Mouse (Mus musculus) liver, embryonic 11.5 days (tissue): ENCODE results near the gene St6galnac3. TPM values are rescaled to one million over a fixed set of nuclear protein-coding genes. Genes with fewer than 3 reads are reported as not detected.
A peak's percentile ranks its signal among the peaks of the same experiment; 100 is the strongest.

ENCODE experiments used
- ATAC-seq: fragments of 200-750 bp; cut with Nextera tagmentation; replicated peaks from 2 replicates; pipeline ENCODE4 v1.8.0; 2017; ENCODE audit warnings: moderate number of reproducible peaks, mild to moderate bottlenecking, moderate TSS enrichment, moderate library complexity; ENCODE audit not compliant: low FRiP score
- DNase-seq: peaks from one replicate; pipeline ENCODE4 v3.0.0-alpha.2; 2017; ENCODE audit warnings: low spot score
- H3K27ac ChIP-seq: fragments of 300-500 bp; sonication (generic); 2 replicates; pipeline ENCODE4 v1.5.1; 2014; ENCODE audit warnings: mild to moderate bottlenecking, low read depth, low read length, control low read depth
- H3K27me3 ChIP-seq: fragments of 300-500 bp; sonication (generic); replicated peaks from 2 replicates; pipeline ENCODE4 v1.6.1; 2014; ENCODE audit warnings: low read length, mixed read lengths; ENCODE audit not compliant: control insufficient read depth, insufficient read depth
- H3K36me3 ChIP-seq: fragments of 300-500 bp; sonication (generic); 2 replicates; pipeline ENCODE4 v1.6.1; 2014; ENCODE audit warnings: mild to moderate bottlenecking, low read length, moderate library complexity, mixed read lengths; ENCODE audit not compliant: control insufficient read depth, insufficient read depth
- H3K4me1 ChIP-seq: fragments of 300-500 bp; sonication (generic); replicated peaks from 2 replicates; pipeline ENCODE4 v1.6.1; 2014; ENCODE audit warnings: low read length, mixed read lengths; ENCODE audit not compliant: control insufficient read depth, insufficient read depth
- H3K4me2 ChIP-seq: fragments of 300-500 bp; sonication (generic); 2 replicates; pipeline ENCODE4 v1.6.1; 2014; ENCODE audit warnings: mild to moderate bottlenecking, control low read depth, moderate library complexity
- H3K4me3 ChIP-seq: fragments of 300-500 bp; sonication (generic); 2 replicates; pipeline ENCODE4 v1.5.1; 2014; ENCODE audit warnings: low read depth, low read length, control low read depth
- H3K9ac ChIP-seq: fragments of 300-500 bp; sonication (generic); 2 replicates; pipeline ENCODE4 v1.6.1; 2014; ENCODE audit warnings: low read depth, low read length, control low read depth
- H3K9me3 ChIP-seq: fragments of 300-500 bp; sonication (generic); 2 replicates; pipeline ENCODE4 v1.6.1; 2016; ENCODE audit warnings: low read length, inconsistent platforms, mixed read lengths; ENCODE audit not compliant: control insufficient read depth
- WGBS: fragments of 180-500 bp; shearing (Covaris S2); extraction: QIAGEN DNeasy Blood & Tissue Kit; methylation state at CpG from one replicate; pipeline ENCODE4 v1.1.7; 2014; 5-methylcytosine and 5-hydroxymethylcytosine counted together
- polyA plus RNA-seq: library from polyadenylated mRNA; unstranded; fragments of >200 nt; fragmentation: Nextera tagmentation; extraction: Ambion mirVana; gene quantifications from 2 replicates; pipeline ENCODE4 v1.2.1, GENCODE M21; 2014

The St6galnac3 gene
- polyA plus RNA-seq, 1 experiment from 2014 or later = 27.2 TPM

DNA sequence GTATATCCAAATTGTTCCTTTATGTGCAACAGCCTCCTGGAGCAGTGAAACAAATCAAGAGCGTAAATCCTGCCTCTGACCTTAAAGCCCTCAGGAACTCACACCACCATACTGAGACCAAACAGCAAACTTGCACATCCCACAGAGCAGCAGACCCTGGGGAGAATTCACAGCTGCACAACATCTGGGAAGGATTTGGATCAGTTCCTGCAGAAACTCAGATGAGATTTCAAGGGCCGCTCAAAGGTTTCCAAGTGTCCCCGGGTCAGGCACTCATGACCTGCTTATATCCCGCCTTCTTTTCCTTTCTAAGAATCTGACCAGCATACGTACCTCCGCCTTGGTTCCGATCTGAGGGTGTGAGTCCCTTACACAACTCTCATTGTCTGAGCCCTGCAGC lies 9.3 kb downstream of the St6galnac3 start:
- WGBS = 80% methylated on average over 7 of the region's 7 CpGs
- H3K9me3 ChIP-seq = peaks cover 5% of the 10 kb centered on the region; the same call in 1 of the 2 replicates
- DNase-seq (no peak), ATAC-seq (no peak)
- H3K4me3 ChIP-seq = no peak overlapping the region
- H3K4me2 ChIP-seq = no peak overlapping the region
- H3K27me3 ChIP-seq = no peaks in the 10 kb centered on the region
- peaks cover 2% of the 10 kb centered on the region for H3K36me3 ChIP-seq
- H3K9ac ChIP-seq = no peak overlapping the region; the same call in 1 of the 2 replicates
- H3K27ac ChIP-seq = no peak overlapping the region
- H3K4me1 ChIP-seq = peaks cover 48% of the 10 kb centered on the region

DNA sequence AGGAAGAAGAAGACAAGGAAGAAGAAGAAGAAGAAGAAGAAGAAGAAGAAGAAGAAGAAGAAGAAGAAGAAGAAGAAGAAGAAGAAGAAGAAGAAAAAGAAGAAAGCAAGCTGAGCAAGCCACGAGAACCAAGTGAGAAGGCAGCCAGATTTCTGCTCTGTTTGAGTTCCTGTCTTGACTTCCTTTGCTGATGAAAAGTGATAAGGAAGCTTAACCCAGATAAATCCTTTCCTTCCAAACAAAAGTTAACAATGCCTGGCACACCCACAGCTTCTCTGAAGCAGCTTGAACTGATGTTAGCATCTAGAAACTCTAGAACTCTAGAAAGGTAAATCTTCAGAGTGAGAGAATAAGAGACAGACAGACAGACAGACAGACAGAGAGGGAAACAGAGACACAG lies 14.4 kb downstream of the St6galnac3 start:
- DNase-seq (no peak), ATAC-seq (no peak)
- H3K4me1 ChIP-seq = peaks cover 5% of the 10 kb centered on the region
- H3K27me3 ChIP-seq = no peaks in the 10 kb centered on the region
- H3K9me3 ChIP-seq = peaks cover 5% of the 10 kb centered on the region; the same call in 1 of the 2 replicates
- H3K4me3 ChIP-seq = no peak overlapping the region
- H3K4me2 ChIP-seq = no peak overlapping the region
- no peak overlapping the region for H3K9ac ChIP-seq
- H3K27ac ChIP-seq = no peak overlapping the region
- WGBS = 24% methylated on average over 1 of the region's 1 CpGs
- peaks cover 2% of the 10 kb centered on the region for H3K36me3 ChIP-seq

DNA sequence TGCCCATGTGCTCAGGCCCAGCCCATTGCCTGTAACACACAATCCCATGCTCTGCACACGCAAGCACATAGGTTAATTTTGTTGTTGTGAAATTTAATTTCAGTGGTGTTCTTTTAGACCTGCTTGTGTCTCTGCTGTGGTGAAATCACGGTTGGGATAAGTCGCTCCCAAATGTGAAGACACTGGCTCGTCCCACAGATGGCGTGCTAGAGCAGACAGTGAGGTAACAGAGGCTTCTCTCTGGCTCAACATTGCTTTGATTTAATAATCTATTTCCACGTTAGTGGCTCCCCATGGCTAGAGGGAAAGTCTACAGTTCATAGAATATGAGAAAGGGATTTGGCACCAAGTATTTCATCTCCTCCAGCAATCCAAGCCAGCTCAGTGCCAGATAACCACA lies 17.3 kb downstream of the St6galnac3 start:
- Histone ChIP-seq H3K4me3 (no peak overlapping the region), H3K4me2 (no peak overlapping the region), H3K9me3 (no peaks in the 10 kb centered on the region), H3K9ac (no peak overlapping the region), H3K4me1 (peaks cover 3% of the 10 kb centered on the region; the same call in 1 of the 2 replicates), H3K27ac (no peak overlapping the region), H3K36me3 (no peaks in the 10 kb centered on the region), H3K27me3 (no peaks in the 10 kb centered on the region)
- no peak for ATAC-seq
- no peak for DNase-seq
- WGBS = 69% methylated on average over 6 of the region's 6 CpGs

DNA sequence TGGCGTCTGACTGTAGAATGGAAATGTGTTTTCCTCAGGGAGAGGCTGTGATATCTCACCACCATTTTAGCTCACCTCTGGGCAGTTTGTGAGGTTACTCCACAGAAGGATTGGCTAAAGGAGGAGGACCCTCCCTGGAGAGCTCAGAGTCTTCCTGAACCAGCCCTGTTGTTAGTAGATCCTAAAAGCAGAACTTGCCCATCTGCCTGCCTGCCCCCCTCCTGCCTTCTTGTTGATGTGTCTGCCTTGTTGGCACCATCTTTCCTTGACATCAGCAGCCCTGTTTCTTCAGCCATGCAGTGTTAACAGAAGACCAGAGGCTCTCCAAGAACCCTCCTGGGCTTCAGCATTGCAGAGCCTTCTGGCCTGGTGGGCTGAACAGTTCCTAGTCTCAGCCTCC lies 18.1 kb downstream of the St6galnac3 start:
- Histone ChIP-seq H3K27ac (no peak overlapping the region), H3K4me2 (no peak overlapping the region), H3K36me3 (no peaks in the 10 kb centered on the region), H3K9me3 (no peaks in the 10 kb centered on the region), H3K4me1 (peaks cover 8% of the 10 kb centered on the region), H3K9ac (no peak overlapping the region), H3K27me3 (no peaks in the 10 kb centered on the region), H3K4me3 (no peak overlapping the region)
- DNase-seq = no peak
- no peak for ATAC-seq
- 72% methylated on average over 1 of the region's 1 CpGs for WGBS

DNA sequence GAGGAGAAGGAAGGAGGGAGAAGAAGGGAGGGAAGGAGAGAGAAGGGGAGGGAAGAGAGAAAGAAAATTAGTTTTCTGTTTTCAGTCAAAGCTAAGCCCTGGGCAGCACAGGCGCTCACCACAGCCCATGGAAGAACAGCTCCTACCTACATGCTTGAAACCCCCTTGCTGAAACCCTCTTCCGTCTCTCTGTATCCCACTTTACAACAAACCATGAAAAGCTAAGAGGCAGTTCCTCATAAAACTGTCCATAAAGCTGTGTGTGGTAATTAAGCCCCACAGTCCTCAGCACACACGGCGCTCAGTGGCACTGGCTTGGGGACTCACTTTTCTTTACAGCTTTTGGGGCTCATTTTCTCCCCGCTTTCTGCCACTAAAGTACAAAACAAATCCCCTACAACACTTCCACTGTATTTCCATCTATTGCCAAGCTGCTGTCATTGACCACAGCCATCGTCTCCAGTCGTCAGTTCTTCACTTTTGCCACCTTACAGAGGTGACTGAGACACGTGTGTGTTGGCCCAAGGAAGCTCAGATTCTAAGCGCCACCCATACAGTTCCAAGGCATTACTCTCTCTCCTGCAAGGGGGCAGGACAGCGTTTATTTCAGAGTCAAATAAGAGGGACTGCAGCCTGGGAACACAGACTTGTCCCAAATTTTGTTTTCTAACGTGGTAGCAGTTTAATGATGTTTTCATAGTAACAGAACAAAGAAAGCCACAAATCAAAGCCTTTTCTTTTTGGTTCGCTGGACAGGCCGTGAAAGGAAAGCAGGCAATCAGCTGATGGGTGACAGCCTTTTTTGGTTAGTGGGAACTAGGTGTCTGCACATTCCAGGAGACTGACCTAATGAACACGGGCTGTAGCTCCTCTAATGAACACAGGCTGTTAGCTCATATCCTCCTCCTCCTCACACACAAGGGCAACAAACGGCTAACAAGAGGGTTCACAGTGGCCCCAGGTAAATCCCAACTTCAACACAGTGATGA lies 22.9 kb downstream of the St6galnac3 start:
- no peak for ATAC-seq
- H3K9me3 ChIP-seq = no peaks in the 10 kb centered on the region
- WGBS = 71% methylated on average over 15 of the region's 15 CpGs
- no peak overlapping the region for H3K27ac ChIP-seq
- no peaks in the 10 kb centered on the region for H3K36me3 ChIP-seq
- H3K4me2 ChIP-seq = no peak overlapping the region
- no peak for DNase-seq
- H3K27me3 ChIP-seq = no peaks in the 10 kb centered on the region
- no peak overlapping the region for H3K4me3 ChIP-seq
- H3K9ac ChIP-seq = no peak overlapping the region
- H3K4me1 ChIP-seq = peaks cover 18% of the 10 kb centered on the region

DNA sequence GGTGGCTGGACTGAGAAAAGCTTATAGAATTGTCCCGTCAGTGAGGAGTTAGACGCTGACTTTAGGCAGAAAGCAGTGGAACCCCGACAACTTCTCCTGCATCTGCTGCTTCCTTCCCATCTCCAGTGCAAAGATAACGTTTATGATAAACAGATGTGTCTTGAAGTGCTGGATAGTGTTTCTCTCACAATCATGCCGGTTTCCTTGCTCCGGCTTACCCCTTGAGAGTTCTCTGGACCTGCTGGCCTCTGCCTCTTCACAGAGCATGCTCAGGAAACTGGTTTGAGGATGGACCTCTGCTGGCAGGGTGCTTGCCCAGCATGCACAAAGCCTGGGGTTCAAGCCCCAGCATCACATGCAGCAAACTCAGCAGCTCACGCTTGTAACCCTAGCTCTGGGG lies 23.8 kb downstream of the St6galnac3 start:
- H3K36me3 ChIP-seq = no peaks in the 10 kb centered on the region
- H3K9ac ChIP-seq = no peak overlapping the region
- WGBS = 52% methylated on average over 7 of the region's 7 CpGs
- H3K4me1 ChIP-seq = peaks cover 18% of the 10 kb centered on the region
- H3K4me3 ChIP-seq = no peak overlapping the region
- no peak overlapping the region for H3K4me2 ChIP-seq
- ATAC-seq (peak; percentile 68), DNase-seq (no peak)
- H3K27me3 ChIP-seq = no peaks in the 10 kb centered on the region
- H3K27ac ChIP-seq = no peak overlapping the region
- no peaks in the 10 kb centered on the region for H3K9me3 ChIP-seq

DNA sequence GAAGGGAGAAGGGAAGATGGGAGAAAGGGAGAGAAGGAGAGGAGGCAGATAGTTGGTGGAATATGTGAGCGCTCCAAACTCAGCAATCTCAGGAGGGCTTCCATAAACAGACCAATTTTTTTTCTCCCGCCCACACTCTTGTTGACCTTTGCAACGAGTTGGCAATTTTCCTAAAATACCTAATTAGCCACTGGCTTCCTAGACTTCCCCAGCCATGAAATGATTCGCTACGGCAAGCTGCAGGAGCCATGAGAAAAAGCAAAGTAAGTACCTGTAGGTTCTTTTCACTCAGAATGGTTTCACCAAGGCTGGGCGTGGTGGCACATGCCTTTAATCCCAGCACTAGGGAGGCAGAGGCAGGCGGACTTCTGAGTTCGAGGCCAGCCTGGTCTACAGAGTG lies 25.9 kb downstream of the St6galnac3 start:
- Histone ChIP-seq H3K4me2 (no peak overlapping the region), H3K36me3 (no peaks in the 10 kb centered on the region), H3K4me3 (no peak overlapping the region), H3K9ac (no peak overlapping the region), H3K9me3 (no peaks in the 10 kb centered on the region), H3K27ac (no peak overlapping the region), H3K4me1 (peaks cover 18% of the 10 kb centered on the region), H3K27me3 (no peaks in the 10 kb centered on the region)
- DNase-seq (no peak), ATAC-seq (no peak)
- WGBS = 82% methylated on average over 8 of the region's 8 CpGs

DNA sequence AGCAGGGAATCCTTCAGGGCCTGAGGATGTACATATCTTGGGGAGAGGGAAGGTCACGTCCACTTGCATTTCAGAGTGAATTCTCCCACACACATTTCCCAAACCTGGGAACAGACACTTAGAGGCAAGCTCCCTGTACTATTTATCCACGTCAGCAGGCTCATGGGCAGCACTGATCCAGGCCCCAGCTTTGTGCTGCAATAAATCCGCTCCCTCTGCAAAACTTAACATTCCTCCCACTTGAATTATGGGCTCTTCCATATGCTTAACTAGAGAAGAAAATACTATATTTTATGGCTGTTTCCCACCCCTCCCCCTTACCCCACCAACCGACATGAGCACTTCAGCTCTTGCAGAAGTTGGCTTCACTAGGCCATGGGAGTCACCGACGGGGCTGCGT lies 32.0 kb downstream of the St6galnac3 start:
- DNase-seq = no peak
- 0 out of 2 replicates have a peak overlapping the region, but pooled peaks have one; percentile 38 for H3K9ac ChIP-seq
- peaks cover 51% of the 10 kb centered on the region for H3K4me1 ChIP-seq

More for the DNA sequence above, 32.0 kb downstream of the St6galnac3 start:
- no peak for ATAC-seq
- Histone ChIP-seq H3K9me3 (no peaks in the 10 kb centered on the region), H3K4me3 (no peak overlapping the region), H3K36me3 (no peaks in the 10 kb centered on the region), H3K4me2 (peak overlapping the region; percentile 12; the same call in 1 of the 2 replicates), H3K27ac (peak overlapping the region; percentile 75), H3K27me3 (no peaks in the 10 kb centered on the region)
- 46% methylated on average over 7 of the region's 7 CpGs for WGBS
